Mouse (Mus musculus): ENCODE measurements around the gene Spns3.

Spns3 gene

GRCm38 (mm10) chr11:72550134-72550988, at the start of gene Spns3:
TSS of gene Spns3 (minus strand) at chr11:72550506.
- DNase-seq: no peak

DNA sequence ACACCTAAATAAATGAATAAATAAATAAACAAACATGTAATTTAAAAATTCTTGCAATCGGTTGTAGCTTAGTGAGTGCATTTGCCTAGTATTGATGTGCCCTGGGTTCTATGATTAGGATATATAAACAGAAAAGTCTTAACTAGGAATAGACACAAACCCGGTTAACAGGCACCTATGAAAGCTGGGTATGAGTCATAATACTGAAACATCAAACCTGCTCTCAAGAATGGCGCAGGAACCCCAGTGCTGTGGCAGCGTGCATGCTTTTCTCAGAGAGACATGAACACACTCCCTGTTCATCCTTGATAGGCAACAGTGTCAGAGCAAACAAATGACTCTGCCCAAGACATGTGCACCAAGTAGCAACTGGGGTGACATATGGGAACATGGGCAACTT, 47.5 kb upstream of the Spns3 start:
- DNase-seq: no peak

DNA sequence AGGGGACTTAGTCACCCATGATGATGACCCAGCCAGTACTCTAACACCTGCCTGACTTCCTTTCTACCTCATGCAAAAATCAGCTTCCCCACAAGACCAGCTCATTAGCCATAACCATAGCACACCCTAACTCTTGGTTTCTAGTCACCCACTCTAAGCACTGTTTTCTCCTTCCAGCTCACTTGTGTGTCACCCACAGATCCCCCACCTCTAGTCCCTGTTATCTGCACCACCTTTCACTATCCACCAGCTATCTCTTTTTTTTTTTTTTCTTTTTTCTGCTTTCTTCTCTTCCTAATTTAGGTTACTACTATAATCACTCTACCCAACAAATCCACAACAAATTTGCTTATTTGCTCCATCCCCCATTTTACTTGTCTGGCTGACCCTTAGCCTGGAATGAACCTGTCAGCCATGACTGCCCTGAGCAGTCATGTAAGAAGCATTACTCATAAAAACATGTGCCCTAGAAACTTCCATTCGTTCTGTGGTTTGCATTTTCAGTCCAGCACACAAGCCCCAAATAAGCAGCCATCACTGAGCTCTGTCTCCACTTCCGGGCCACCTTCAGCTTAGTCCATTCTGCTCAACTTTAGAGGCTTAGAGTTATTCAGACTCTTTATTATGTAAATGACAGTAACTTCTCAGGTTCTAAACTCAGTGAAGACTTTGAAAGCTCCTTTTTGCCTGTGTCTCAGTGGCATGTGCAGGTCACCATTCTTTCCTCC, 44.9 kb upstream of the Spns3 start:
- no peak for DNase-seq

- DNase-seq: no peak
Measured at GRCm38 (mm10) chr11:72587537-72588233, 37.4 kb upstream of the Spns3 start.

DNA sequence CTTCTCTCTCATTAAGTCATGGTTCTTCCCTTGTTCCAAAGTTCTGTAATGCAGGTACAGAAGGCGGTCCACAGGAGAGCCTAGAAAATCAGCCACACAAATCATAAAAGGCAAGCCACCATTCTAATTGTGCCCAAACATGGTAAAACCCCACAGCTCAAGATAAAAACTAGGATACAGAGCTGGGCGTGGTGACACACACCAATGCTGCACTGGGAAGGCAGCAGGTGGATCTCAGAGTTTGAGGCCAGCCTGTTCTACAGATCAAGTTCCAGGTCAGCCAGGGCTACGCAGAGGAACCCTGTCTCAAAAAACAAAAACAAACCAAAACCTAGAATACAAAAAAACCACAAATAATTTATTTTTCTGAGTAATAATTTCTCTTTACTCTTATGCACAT, 36.3 kb upstream of the Spns3 start:
- DNase-seq: no peak

- no peak for DNase-seq
Measured at GRCm38 (mm10) chr11:72583092-72583491, 32.8 kb upstream of the Spns3 start.

- no peak for DNase-seq
Measured at GRCm38 (mm10) chr11:72582448-72582705, 32.1 kb upstream of the Spns3 start.

DNA sequence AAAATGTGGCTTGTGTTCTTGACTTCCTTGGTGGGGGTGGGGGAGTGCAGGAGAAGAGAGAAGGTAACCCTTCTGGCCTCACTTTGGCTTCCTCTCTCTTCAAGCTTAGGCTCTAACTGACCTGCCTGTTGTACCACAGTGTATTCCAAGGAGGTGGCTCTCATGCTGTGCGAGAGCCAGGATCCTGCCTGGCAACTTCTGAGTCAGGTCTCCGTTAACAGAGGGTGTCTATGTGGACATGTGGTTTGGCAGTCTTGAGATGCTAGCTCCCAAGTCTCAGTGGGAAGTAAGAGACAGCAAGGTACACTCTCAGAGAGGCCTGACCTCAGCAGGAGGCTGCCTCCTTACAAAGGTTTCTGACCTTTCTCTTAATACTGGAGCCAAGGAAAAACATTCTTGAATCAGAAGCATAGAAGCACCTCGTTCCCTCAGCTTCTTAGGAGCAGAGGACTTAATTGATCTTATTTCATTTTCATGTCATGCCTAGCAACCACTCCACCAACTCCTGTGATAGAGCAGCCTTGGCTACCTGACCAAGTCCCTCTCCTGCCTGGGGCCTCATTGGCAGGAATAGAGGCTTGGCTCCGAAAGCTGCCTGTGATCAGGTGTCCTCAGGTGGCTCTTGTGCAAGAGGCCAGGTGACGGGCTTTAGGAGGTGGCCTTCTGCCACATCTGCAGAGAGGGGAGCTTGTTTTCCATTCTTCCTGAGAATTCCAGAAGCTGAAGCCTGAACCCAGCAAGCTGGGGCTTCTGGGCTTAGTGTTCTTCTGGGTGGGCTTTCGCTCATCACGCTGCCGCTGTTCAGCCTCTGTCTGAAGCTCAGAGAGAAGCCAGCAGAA, 31.5 kb upstream of the Spns3 start:
- peak; percentile 74 to 76 for DNase-seq

GRCm38 (mm10) chr11:72578471-72578870, 28.2 kb upstream of the Spns3 start:
- no peak for DNase-seq

- DNase-seq: peak; percentile 80 to 91
Measured at GRCm38 (mm10) chr11:72576466-72577351, 26.4 kb upstream of the Spns3 start.

DNA sequence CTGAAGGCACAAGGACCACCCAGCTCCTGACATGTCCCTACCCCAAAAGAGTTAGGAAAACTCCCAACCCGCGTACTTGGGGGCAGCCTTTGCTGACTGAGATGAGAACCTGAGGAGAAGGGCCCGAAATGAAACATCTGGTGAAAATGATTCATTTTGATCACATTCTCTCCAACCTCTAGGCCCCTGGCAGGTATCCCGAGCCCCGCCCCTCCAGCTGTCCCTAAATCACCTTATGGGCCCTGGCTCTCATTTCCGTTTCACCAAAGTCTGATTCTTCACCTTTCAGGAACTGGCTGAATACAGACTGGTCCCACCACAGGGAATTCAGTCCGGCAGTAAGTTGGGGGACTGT, 25.8 kb upstream of the Spns3 start:
- DNase-seq: peak in 1 of 2 experiments; percentile 82

- peak; percentile 50 to 64 for DNase-seq
Measured at GRCm38 (mm10) chr11:72573819-72574218, 23.5 kb upstream of the Spns3 start.

DNA sequence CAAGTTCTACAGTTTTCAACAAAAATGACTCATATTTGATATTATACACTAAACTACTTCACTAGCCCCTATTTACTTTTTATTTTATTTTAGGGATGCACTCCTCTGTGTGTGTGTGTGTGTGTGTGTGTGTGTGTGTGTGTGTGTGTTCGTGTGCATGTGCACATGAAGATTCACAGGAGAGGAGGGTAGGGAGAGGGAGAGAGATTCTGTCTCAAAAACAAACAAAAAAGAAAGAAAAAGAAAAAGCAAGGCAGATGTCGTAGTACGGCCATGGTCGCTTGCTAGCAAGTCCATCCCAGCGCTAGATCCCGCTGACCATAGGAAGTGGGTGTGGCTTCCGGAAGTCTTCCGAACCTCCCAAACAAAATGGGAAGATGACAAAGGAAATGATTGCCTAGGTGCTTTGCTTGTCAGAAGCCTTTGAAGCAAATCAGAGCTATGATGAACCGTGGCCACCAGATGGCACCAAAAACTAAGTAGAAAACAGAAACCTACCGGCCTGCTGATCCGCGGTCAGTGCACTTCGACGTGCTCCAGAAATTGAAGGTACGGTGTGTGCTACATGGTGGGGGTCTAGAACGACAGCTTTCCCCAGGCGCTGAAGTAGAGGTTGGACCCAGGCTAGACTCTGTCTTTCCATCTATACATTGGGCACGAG, 20.1 kb upstream of the Spns3 start:
- peak; percentile 92 to 93 for DNase-seq

- no peak for DNase-seq
Measured at GRCm38 (mm10) chr11:72569671-72570318, 19.5 kb upstream of the Spns3 start.

DNA sequence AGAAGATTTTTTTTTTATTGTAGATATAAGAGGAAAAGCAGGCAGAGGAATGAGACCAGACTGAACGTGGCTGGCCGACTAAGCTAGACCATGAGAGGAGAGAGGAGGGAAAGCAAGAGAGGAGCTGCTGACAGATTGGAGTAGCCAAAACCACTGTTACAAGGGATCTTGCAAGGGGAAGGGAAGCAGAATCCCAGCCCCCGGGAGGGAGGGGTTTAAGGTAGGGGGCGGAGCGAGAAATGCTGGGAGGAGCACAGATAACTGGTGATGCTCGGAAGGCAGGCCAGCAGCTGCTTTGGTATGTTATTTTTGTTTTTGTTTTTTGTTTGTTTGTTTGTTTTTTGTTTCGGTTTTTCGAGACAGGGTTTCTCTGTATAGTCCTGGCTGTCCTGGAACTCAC, 18.7 kb upstream of the Spns3 start:
- no peak for DNase-seq

DNA sequence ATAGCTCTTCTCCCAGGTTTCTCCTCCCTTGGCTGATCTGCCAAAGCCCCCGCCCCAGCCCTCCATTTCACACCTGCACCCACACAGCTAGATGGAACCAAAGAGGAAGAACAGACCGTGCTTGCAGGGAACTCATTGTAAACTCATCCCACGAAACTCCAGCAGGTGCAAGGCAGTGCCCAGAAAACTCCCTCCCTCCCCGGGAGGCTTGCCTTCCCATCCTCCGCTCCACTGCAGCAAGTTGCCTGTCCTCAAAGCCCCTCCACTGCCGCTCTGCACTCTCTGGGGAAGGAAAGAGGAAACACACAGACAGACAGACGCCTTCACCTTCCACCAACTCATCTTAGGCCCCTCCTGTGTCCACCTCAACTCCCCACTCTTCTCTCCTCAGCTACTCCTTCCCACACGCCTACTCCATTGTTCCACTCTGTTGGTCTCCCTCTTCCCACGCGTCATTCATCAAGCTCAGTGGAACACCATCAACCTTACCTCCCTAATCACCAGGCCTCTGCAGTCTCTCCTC, 16.6 kb upstream of the Spns3 start:
- DNase-seq: no peak

GRCm38 (mm10) chr11:72566304-72566703, 16.0 kb upstream of the Spns3 start:
- DNase-seq: no peak

GRCm38 (mm10) chr11:72564232-72564807, 14.0 kb upstream of the Spns3 start:
- peak; percentile 49 to 64 for DNase-seq

DNA sequence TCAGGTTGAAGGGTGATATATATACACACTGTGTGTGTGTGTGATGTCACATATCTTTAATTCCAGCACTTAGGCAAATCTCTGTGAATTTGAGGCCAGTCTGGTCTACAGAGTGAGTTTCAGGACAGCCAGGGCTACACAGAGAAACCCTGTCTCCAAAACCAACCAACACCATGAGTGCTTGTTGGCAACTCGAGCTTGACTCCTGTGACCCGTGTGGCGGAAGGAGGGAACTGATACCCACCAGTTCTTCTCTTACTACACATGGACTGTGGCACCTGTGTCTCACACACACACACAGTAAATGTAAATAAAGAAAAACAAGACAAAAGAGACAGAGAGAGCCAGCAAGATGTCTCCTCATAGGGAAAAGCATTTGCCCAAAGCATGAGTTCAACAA, 10.4 kb upstream of the Spns3 start:
- DNase-seq: no peak

- no peak for DNase-seq
Measured at GRCm38 (mm10) chr11:72558155-72558554, 7.8 kb upstream of the Spns3 start.

All from cerebellum, postnatal 14 days (tissue).